Mouse (Mus musculus) lung, postnatal 4 days (tissue): ENCODE data around the gene Lpp.

Experiments used
- DNase-seq, 2 experiments: peaks; one replicate each; pipeline ENCODE4 v3.0.0; 2021

Gene Lpp

GRCm38 (mm10) chr16:25024591-25024990, 631.3 kb downstream of the Lpp start:
- no peak for DNase-seq

GRCm38 (mm10) chr16:25026191-25026590, 632.9 kb downstream of the Lpp start:
- DNase-seq = no peak

GRCm38 (mm10) chr16:25029548-25029947, 636.2 kb downstream of the Lpp start:
- no peak for DNase-seq

GRCm38 (mm10) chr16:25037361-25037760, 644.1 kb downstream of the Lpp start:
- DNase-seq = no peak

- DNase-seq = no peak
These were observed 645.2 kb downstream of the Lpp start for GRCm38 (mm10) chr16:25038529-25038928.

GRCm38 (mm10) chr16:25039904-25040303, 646.6 kb downstream of the Lpp start:
- DNase-seq = peak; percentile 26 to 61

- DNase-seq = peak in 1 of 2 experiments; percentile 28
These were observed 647.9 kb downstream of the Lpp start for GRCm38 (mm10) chr16:25041165-25041564.

GRCm38 (mm10) chr16:25041855-25042529, 648.7 kb downstream of the Lpp start:
- DNase-seq = peak in 1 of 2 experiments; percentile 31
